Mouse (Mus musculus): ENCODE data around the gene H2-T3. TPM values are rescaled to one million over a fixed set of nuclear protein-coding genes. Genes with fewer than 3 reads are reported as not detected.
"Not testable (repeated sequence)": the region's sequence is repeated elsewhere in the genome, so short reads cannot be mapped to it uniquely, and the experiment has no call there.

The H2-T3 gene
- total RNA-seq, 2 experiments from 2014 or later: not detected

GRCm38 (mm10) chr17:36145111-36145860, 44.8 kb downstream of the H2-T3 start:
- Histone ChIP-seq H3K4me3 (peak overlapping the region; percentile 42), H3K27ac (no peak overlapping the region)
- TF ChIP-seq CTCF (IDR thresholded peaks at IDR 0.05): no peak
- DNase-seq (ENCODE audit: extremely low spot score in 1 of 2, low spot score in 2 of 2): no peak
- intact Hi-C loops (cut with DNase I): no loop called here

- intact Hi-C loops (cut with DNase I): loop anchor here (10.0 kb wide), 1 partner anchor 72 kb away; no protein-coding TSS in a partner anchor
- not testable (repeated sequence) for H3K27ac ChIP-seq; H3K4me3 ChIP-seq; DNase-seq (ENCODE audit: extremely low spot score in 1 of 2, low spot score in 2 of 2)
Measured at GRCm38 (mm10) chr17:36136299-36136848, 53.7 kb downstream of the H2-T3 start.

Other genes starting within 250 kb of the H2-T3 start
- 10 to 100 TPM; 70.4 to 72.6 TPM for gene Abcf1, start 220.5 kb downstream of the H2-T3 start, total RNA-seq (2021)
- gene Gnl1, start 210.4 kb downstream of the H2-T3 start, total RNA-seq (2021): 100 to 1,000 TPM; 186 TPM
- 10 to 100 TPM; 40.8 to 43.9 TPM for gene Prr3, start 210.1 kb downstream of the H2-T3 start, total RNA-seq (2021)
- gene H2-T24, start 169.7 kb downstream of the H2-T3 start, total RNA-seq (2021): 1 to 10 TPM; 1.1 to 2.5 TPM
- 10 to 100 TPM; 13.6 to 17.2 TPM for gene H2-T23, start 157.4 kb downstream of the H2-T3 start, total RNA-seq (2021)
- gene H2-T22, start 147.5 kb downstream of the H2-T3 start, total RNA-seq (2021): 10 to 100 TPM; 13.7 to 14.8 TPM
- gene Gm6034, start 147.3 kb downstream of the H2-T3 start, total RNA-seq (2021): not detected
- 1 to 10 TPM; 1.1 to 1.5 TPM for gene Gm11127, start 131.9 kb downstream of the H2-T3 start, total RNA-seq (2021)
- gene Gm19684, start 68.6 kb downstream of the H2-T3 start, total RNA-seq (2021): not detected
- not detected for gene Gm7030, start 60.9 kb downstream of the H2-T3 start, total RNA-seq (2021)
- gene Gm8909, start 21.8 kb downstream of the H2-T3 start, total RNA-seq (2021): not detected
- gene Rpp21, start 67.8 kb upstream of the H2-T3 start, total RNA-seq (2021): 10 to 100 TPM; 44.5 to 45.1 TPM
- 10 to 100 TPM; 25.1 to 27.2 TPM for gene Trim39, start 82.0 kb upstream of the H2-T3 start, total RNA-seq (2021)
- gene H2-M10.2, start 96.2 kb upstream of the H2-T3 start, total RNA-seq (2021): not detected
- gene H2-M10.1, start 135.9 kb upstream of the H2-T3 start, total RNA-seq (2021): not detected
- gene H2-M10.3, start 178.1 kb upstream of the H2-T3 start, total RNA-seq (2021): not detected

Data from left cerebral cortex, adult 2 months (tissue).